Mouse (Mus musculus): ENCODE results near the gene Gtpbp8. TPM values are rescaled to one million over a fixed set of nuclear protein-coding genes. Genes with fewer than 3 reads are reported as not detected.

The Gtpbp8 gene
- total RNA-seq, 2 experiments from 2014 or later, result 26.1 to 27.7 TPM

DNA sequence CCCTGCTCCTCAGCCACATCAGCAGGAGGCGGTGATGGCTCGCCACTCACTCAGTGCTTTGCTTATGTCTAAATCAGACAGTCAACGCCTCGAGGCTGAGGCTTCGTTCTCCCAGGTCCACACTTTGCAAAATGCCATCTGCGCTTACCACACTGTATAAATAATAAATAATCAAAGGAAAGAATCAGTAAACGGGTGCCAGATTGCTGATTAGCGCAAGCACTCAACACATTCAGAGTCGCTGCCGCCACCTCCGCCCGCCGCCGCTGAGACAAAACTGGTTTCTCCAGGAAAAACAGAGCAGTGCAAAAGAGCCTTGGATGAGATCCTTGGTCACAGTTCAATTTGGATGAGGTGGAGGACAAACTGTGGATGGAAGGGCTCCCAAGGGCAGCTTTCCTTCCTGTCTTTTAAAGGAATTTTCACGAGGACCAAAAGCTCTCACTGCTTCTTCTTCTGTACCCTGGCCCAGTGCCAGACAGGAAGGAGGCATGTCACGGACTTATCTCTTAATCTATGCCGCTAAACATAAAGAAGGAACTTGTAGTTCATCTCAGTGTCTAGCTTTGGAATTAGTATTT lies 54.5 kb downstream of the Gtpbp8 start:
- DNase-seq (ENCODE audit: low spot score in 2 of 2), result peak; percentile 48 to 70

GRCm38 (mm10) chr16:44691066-44691465 lies 55.1 kb downstream of the Gtpbp8 start:
- no peak for DNase-seq (ENCODE audit: low spot score in 2 of 2)

DNA sequence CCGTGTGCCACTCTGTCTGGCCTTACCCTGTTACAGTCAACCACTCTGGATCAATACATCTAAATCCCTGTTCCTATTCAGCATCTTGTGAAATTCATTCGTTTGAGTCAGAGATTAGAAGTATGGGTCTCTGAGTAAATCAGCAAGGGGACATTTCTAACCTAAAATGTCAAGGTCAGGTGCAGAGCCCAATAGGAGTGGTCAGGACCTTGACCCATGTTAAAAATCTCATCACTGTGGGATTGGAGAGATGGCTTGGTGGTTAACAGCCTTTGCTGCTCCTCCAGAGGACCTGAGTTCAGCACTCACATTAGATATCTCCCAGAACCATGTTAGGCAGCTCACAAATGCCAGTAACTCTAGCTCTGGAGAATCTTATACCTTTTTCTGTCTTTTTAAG lies 55.7 kb downstream of the Gtpbp8 start:
- no peak for DNase-seq (ENCODE audit: low spot score in 2 of 2)

GRCm38 (mm10) chr16:44688507-44688906 lies 57.7 kb downstream of the Gtpbp8 start:
- DNase-seq (ENCODE audit: low spot score in 2 of 2), result no peak

GRCm38 (mm10) chr16:44687719-44688420 lies 58.3 kb downstream of the Gtpbp8 start:
- DNase-seq (ENCODE audit: low spot score in 2 of 2), result no peak

DNA sequence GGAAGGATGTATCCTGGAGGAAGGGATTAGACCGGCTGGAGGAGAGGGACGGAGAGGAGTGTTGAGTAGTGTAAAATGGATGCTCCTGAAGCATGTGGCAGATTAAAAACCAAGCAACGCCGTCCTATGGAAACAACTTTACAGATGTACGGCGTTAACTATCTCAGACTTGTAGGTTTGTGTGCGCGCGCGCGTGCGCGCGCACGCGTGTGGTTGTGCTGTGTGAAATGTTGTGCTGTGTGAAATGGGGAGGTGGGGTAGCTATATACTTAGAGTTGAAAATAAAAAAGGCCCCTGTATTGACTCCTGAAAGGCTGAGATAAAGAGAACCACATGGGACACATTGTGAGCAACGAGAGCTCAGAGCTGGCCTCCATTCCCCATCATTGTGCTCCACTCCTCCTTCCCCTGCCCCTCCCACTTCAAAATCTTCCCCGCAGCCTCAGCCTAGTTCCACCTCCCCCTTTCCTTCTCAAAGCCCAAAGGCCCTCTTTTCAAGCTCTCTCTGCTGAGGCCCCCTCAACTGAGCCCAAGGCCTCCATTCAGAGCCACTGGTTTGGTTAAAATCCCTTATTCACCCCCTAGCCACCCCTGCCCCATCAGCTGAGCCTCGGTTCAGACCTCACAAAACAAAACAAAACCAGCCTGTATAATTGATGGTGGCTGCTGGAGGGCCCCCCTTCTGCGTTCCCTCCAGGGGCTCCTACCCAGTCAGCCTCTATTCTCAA lies 59.0 kb downstream of the Gtpbp8 start:
- no peak for DNase-seq (ENCODE audit: low spot score in 2 of 2)

Other genes starting within 250 kb of the Gtpbp8 start
- gene Boc, start 187.5 kb downstream of the Gtpbp8 start, total RNA-seq (2021), result 10 to 100 TPM in 1 of 2 experiments, 1 to 10 TPM in 1; 9.9 to 10.7 TPM
- 1 to 10 TPM; 4.3 to 6.5 TPM for gene Nepro, start 22.1 kb downstream of the Gtpbp8 start, total RNA-seq (2021)
- gene Cd200r1, start 19.4 kb upstream of the Gtpbp8 start, total RNA-seq (2021), result under 1 TPM in 1 of 2 experiments, not detected in 1; 0.23 TPM
- gene Cd200r4, start 65.4 kb upstream of the Gtpbp8 start, total RNA-seq (2021), result not detected
- not detected for gene Cd200r2, start 120.7 kb upstream of the Gtpbp8 start, total RNA-seq (2021)
- gene Cd200r3, start 197.3 kb upstream of the Gtpbp8 start, total RNA-seq (2021), result under 1 TPM in 1 of 2 experiments, not detected in 1; 0.32 TPM